Mouse (Mus musculus): ENCODE measurements around the gene Ccl28. TPM values are rescaled to one million over a fixed set of nuclear protein-coding genes. Genes with fewer than 3 reads are reported as not detected.
"Not testable (repeated sequence)": the region's sequence is repeated elsewhere in the genome, so short reads cannot be mapped to it uniquely, and the experiment has no call there.

Gene Ccl28
- under 1 TPM in 1 of 4 experiments, not detected in 3; 0.12 TPM for total RNA-seq (2022)

DNA sequence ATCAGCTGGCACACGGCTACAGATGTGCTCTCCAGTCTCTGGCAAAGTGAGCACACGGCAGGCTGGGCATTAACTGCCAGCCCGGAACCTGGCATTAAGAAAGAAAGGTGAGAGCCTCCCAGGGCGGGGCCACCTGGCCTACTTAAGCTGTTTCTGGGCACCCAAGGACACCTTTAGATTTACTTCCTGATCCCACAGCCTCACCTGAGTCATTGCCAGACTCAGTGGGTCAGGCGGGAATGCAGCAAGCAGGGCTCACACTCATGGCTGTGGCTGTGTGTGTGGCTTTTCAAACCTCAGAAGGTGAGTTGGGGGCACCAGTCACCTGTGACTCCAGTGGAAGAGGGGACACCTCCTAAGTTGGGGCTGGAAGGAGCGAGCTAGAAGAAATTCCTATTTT is at the start of gene Ccl28:
TSS of gene Ccl28 (plus strand) at position 186 of the 400 bp plus-strand sequence.
- no peak for DNase-seq (ENCODE audit: low spot score)

DNA sequence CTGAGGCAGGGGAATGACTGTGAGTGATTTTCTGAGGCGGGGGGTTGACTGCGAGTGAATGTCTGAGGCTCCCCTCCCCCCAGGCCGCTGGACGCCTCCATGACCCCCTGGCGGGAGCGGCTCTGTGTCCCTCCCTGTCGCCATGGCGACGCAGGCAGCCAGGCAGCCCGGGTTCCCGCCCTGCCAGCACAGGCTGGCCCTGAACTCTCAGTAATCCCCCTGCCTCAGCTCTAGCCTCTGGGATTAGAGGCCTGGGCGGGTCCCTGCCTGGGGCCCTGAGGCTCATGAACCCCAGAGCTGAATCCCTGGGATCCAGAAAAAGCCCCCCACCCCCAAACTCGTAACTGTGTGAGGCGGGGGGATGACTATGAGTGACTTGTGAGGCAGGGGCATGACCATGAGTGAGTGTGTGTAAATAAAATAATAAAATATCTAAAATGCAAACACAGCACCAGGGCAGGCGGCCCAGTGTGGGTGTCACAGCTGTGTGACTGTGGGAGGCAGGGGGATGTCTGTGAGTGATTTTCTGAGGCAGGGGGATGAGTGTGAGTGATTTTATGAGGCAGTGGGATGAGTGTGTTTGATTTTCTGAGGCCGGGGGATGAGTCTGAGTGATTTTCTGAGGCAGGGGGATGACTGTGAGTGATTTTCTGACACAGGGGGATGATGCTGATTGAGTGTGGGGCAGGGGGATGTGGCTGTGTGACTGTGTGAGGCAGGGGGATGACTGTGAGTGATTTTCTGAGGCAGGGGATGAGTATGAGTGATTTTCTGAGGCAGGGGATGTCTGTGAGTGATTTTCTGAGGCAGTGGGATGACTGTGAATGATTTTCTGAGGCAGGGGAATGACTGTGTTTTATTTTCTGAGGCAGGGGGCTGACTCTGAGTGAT is 27.1 kb upstream of the Ccl28 start:
- not testable (repeated sequence) for DNase-seq (ENCODE audit: low spot score)

DNA sequence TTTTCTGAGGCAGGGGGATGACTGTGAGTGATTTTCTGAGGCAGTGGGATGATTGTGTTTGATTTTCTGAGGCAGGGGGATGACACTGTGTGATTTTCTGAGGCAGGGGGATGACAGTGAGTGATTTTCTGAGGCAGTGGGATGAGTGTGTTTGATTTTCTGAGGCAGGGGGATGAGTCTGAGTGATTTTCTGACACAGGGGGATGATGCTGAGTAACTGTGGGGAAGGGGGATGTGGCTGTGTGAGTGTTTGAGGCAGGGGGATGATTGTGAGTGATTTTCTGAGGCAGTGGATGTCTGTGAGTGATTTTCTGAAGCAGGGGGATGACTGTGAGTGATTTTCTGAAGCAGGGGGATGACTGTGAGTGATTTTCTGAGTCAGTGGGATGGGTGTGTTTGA is 25.2 kb upstream of the Ccl28 start:
- not testable (repeated sequence) for DNase-seq (ENCODE audit: low spot score)

DNA sequence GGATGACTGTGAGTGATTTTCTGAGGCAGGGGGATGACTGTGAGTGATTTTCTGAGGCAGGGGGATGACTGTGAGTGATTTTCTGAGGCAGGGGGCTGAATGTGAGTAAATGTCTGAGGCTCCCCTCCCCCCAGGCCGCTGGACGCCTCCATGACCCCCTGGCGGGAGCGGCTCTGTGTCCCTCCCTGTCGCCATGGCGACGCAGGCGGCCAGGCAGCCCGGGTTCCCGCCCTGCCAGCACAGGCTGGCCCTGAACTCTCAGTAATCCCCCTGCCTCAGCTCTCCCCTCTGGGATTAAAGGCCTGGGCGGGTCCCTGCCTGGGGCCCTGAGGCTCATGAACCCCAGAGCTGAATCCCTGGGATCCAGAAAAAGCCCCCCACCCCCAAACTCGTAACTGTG is 24.6 kb upstream of the Ccl28 start:
- DNase-seq (ENCODE audit: low spot score) = not testable (repeated sequence)

DNA sequence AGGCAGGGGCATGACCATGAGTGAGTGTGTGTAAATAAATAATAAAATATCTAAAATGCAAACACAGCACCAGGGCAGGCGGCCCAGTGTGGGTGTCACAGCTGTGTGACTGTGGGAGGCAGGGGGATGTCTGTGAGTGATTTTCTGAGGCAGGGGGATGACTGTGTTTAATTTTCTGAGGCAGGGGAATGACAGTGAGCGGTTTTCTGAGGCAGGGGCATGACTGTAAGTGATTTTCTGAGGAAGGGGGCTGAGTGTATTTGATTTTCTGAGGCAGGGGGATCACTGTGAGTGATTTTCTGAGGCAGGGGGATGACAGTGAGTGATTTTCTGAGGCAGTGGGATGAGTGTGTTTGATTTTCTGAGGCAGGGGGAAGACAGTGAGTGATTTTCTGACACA is 24.1 kb upstream of the Ccl28 start:
- not testable (repeated sequence) for DNase-seq (ENCODE audit: low spot score)

DNA sequence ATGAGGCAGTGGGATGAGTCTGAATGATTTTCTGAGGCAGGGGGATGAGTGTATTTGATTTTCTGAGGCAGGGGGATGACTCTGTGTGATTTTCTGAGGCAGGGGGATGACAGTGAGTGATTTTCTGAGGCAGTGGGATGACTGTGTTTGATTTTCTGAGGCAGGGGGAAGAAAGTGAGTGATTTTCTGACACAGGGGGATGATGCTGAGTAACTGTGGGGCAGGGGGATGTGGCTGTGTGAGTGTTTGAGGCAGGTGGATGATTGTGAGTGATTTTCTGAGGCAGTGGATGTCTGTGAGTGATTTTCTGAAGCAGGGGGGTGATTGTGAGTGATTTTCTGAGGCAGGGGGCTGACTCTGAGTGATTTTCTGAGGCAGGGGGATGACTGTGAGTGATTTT is 23.5 kb upstream of the Ccl28 start:
- not testable (repeated sequence) for DNase-seq (ENCODE audit: low spot score)

DNA sequence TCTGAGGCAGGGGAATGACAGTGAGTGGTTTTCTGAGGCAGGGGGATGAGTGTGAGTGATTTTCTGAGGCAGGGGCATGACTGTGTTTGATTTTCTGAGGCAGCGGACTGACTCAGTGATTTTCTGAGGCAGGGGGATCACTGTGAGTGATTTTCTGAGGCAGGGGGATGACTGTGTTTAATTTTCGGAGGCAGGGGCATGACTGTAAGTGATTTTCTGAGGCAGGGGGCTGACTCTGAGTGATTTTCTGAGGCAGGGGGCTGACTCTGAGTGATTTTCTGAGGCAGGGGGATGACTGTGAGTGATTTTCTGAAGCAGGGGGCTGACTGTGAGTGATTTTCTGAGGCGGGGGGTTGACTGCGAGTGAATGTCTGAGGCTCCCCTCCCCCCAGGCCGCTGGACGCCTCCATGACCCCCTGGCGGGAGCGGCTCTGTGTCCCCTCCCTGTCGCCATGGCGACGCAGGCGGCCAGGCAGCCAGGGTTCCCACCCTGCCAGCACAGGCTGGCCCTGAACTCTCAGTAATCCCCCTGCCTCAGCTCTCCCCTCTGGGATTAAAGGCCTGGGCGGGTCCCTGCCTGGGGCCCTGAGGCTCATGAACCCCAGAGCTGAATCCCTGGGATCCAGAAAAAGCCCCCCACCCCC is 20.8 kb upstream of the Ccl28 start:
- DNase-seq (ENCODE audit: low spot score) = not testable (repeated sequence)

DNA sequence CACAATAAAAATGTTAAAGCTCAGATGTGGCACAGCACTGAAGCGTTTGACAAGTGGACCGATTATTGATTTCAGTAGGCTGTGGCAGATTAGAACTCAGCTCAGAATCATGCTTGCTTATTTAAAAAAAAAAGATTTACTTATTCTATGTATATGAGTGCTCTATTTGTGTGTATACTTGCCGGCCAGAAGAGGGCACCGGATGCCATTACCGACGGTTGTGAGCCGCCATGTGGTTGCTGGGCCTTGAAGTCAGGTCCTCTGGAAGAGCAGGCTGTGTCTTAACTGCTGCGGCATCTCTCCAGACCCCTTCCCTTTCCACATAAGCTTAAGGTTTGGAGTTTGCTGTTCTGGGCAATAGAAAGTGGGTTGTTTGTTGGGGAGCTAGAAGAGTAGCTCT is 19.7 kb upstream of the Ccl28 start:
- DNase-seq (ENCODE audit: low spot score) = not testable (repeated sequence)

DNA sequence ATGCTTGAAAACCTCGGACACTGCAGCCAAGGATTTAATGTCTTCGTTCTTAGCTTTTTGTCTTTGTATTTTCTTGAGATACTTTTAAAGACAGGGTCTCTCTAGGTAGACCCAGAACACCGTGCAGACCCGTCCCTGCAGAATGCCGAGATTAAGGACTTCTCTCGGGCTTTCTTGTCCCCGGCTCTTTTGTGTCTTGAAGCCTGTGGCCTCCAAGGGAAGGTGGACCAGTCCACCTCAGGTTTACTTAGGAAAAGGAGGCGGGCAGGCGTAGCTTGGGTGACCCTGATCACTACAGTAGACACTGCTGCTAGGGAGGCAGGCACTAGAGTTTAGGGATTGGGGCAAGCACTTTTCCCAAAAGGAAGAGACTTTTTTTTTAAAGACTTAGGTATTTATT is 19.3 kb upstream of the Ccl28 start:
- not testable (repeated sequence) for DNase-seq (ENCODE audit: low spot score)

DNA sequence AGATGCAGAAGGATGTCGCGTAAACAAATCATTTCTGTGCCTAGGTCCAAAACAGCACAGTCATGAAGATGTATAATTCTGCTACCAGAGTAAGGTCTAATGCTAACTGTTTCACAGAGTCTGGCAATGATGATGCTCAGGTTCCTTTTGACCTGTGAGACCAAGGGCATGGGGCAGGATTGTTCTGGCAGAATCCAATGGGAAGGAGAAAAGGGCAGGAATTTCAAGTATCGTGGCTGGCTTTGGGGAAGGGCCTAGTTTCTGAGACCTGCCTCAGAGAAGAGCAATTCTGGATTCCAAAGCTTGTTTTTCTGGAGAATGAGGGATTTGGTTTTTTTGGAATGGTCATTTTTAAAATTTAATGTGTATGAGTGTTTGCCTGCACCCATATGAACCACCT is 4.8 kb upstream of the Ccl28 start:
- no peak for DNase-seq (ENCODE audit: low spot score)

DNA sequence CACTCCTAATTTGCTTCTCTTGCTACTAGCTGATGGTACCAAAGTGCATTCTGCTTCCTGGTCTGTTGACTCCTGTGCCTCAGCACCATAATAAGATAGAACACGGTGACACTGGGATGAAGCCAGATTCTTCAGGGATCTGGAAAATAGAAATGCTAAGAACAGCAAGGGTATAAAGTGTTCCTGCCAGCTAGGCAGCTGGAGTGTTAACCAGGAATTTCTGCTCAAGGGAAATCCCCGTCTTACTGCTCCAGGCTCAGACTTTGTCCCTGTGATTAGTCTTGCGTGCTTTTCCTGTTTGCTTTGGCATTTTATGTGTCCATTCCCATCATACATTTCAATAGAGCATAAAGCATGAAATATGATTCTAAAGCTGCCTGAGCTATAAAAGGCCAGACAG is 3.9 kb upstream of the Ccl28 start:
- no peak for DNase-seq (ENCODE audit: low spot score)

DNA sequence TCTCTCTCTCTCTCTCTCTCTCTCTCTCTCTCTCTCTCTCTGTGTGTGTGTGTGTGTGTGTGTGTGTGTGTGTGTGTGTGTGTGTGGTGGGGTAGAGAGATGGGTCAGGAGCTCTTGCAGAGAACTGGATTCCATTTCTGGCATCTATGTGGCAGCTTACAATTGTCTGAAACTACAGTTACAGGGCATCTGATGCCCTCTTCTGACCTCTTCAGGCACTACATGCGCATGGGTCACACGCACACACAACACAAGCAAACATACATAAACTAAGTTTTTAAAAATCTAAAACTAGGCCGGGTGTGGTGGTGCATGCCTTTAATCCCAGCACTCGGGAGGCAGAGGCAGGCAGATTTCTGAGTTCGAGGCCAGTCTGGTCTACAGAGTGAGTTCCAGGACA is 2.3 kb downstream of the Ccl28 start:
- not testable (repeated sequence) for DNase-seq (ENCODE audit: low spot score)

DNA sequence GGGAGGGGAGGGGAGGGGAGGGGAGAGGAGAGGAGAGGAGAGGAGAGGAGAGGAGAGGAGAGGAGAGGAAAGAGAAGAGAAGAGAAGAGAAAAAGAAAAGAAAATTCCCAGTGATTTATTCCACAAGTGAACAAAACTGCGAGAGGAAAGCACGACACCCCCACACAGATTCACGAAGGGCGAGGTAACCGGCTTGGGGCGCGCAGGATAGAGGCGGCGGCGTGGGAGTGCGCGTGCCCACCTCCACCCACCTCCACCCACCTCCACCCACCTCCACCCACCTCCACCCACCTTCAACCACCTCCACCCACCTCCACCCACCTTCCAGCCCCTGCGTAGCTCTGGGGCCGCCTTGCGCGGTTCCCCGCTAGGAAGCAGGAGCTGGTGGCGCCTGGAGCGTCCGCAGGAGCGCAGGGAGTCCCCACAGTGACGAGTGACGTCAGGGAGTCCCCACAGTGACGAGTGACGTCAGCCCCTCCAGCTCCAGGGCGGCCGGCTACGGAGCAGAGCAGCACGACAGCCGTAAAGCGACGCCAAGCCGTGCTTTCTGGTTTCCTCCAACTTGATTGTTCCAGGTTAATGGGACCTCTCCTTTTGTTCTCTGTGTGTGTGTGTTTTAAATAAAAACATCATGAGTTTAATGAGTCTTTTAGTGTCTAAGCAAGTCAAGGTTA is 8.0 kb downstream of the Ccl28 start:
- DNase-seq (ENCODE audit: low spot score) = peak; percentile 69

DNA sequence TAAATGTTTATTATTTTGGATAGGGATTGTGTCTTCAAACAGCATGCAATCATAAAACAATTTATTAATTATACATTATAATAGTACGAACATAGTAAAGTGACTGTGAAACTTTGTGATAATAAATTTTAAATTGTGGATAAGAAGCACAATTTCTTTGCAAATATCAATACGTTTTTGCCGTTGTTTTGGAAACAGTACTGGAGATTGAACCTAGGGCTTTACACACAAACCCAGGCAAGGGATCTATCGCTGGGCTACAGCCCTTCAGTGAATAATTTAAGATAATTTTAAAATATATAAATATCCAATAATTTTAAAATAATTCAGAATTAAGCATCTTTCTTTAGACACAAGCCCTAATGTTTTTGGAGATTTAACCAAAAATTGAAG is 8.5 kb downstream of the Ccl28 start:
- DNase-seq (ENCODE audit: low spot score) = no peak

DNA sequence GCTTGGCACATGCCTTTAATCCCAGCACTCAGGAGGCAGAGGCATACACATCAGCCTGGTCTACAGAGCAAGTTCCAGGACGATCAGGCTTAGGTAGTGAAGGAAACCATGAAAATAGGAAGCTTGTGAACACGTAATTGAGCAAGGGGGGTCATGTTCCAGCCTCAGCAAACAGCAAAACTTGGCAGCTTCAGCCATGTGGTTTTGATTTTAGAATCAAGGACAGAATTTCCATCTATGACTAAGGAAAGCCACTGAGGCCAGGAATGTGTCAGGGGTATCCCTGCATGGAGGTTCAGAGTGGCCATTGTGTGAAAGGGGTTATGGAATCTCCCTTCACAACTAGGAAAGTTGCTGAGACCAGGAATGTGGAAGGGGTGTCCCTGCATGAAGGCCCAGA is 11.9 kb downstream of the Ccl28 start:
- DNase-seq (ENCODE audit: low spot score) = no peak

DNA sequence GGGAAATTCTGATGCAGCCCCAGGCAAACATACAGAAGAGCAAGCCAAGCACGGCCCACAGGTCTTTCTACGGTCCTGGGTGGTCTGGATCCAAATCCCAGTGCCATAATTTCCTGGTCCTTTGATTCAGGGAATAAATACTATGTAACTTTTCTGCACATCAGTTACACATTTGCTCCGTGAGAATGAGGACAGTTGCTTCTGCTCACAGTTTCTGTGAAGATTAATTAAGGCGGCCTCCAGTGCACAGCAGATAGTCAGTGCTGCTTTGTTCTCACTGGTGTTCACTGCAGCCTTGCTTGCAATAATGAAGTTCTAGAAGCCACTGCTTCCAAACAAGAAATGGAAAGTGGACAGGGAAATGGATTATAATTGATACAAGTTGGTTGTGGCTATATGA is 14.2 kb downstream of the Ccl28 start:
- DNase-seq (ENCODE audit: low spot score) = no peak

DNA sequence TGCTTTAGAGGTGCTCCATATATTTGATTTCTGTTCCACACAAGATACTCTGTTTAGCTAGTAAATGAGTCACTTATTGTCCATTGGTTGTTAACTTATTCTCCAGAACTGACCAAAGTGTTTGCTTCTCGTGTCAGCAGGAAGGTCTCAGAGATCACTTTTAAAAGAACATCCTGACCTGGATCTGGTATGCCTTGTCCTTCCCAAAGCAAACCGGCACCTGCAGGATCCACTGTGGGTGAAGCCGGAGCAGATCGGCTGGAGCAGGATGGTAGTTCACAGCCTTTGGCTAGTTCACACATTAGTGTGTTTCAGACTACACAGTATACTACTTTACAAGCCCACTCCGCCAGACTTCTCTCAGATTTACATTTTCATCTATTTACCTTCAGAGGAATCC is 14.8 kb downstream of the Ccl28 start:
- no peak for DNase-seq (ENCODE audit: low spot score)

DNA sequence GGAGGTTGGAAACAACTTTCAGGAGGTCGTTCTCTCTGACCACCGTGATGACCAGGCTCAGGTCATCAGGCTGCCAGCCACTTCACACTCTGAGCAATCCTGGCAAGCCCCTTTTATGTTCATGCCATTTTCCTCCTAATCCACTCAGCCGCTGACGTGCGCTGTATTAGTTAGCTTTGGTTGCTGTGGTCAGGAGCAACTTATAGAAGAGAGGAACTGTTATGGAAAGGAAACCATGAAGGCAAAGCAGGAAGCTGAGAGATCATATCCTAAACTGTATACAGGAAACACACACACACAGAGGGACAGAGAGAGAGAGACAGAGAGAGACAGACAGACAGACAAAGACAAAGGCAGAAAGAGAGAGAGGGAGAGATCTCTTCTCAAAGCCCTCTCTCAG is 15.7 kb downstream of the Ccl28 start:
- DNase-seq (ENCODE audit: low spot score) = no peak

DNA sequence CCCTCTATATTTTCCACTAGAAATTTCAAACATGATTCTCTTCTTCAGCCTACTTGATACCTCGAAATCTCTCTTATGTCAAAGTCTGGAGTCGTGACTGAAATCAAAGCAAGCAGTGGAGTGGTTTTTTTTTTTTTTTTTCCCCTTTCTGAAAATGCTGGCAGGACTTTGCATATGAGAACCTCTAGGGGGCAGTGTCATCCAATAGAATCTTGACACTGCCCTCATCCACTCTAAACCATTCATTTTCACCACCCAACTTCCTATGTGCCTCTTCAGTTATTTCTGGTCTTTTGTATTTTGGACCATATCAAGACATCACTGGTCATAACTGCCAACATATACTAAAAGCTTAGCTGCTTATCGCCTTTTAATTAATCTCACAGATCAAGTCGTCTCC is 16.9 kb downstream of the Ccl28 start:
- peak; percentile 15 for DNase-seq (ENCODE audit: low spot score)

DNA sequence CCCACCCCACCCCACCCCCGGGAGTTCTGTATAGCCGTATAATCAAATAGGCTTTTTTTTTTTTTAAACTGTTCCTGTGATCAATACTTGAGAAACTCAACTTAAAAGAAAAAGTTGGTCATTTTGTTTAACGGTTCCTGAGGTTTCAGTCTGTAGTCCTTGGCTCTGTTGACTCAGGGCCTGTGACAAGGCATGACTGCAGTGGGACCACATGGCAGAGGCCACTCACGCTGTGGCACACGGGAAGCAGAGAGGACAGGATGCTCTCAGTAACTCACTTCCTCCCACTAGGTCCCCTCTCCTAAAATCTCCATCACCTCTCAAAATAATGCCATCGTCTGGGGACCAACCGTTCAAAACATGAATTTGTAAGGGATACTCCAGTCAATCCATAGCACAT is 17.5 kb downstream of the Ccl28 start:
- DNase-seq (ENCODE audit: low spot score) = no peak

DNA sequence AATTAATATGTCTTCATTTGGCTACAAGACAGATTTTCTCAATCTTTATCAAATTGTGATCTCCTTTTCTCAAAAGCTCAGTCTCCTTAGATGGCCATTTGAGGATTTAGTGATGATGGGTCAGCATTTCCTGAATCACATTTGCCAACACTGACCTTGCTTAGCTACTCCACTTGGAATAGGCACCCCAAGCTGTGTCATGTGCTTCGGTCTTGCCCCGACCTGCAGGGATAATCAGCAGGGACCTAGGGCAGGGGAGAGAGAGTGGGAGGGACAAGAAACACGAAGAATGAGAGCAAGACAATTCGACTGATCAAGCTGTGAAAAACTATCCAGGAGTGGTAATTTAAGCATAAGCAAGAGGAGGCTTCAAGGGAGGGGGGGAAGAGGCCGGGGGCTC is 21.1 kb downstream of the Ccl28 start:
- no peak for DNase-seq (ENCODE audit: low spot score)

DNA sequence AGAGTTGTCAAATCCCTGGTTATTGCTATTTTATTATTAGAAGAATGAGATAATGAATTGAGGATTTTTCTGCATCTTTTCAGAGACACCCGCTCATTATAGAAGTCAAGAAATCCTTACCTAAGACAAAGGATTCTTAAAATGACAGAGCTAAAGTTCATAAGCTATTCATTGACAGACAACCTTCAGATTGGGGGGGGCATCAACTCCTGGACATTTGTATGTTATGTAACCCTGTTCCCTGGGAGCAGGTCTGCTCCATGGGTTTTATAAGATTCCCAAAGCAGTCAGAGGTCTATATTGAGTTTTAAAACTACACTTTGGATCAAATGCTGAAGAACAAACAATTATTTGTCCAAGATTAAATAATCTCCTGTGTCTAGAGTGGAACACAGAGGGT is 22.9 kb downstream of the Ccl28 start:
- DNase-seq (ENCODE audit: low spot score) = no peak

Measured in heart, adult 8-10 months (tissue).